Mouse (Mus musculus) spleen, postnatal 4 days (tissue): Measurements from ENCODE around the gene Pten.

Experiments
- DNase-seq, 2 experiments: peaks; one replicate each; pipeline ENCODE4 v3.0.0; 2022; ENCODE audit warnings: low spot score in 2 of 2

The Pten gene

DNA sequence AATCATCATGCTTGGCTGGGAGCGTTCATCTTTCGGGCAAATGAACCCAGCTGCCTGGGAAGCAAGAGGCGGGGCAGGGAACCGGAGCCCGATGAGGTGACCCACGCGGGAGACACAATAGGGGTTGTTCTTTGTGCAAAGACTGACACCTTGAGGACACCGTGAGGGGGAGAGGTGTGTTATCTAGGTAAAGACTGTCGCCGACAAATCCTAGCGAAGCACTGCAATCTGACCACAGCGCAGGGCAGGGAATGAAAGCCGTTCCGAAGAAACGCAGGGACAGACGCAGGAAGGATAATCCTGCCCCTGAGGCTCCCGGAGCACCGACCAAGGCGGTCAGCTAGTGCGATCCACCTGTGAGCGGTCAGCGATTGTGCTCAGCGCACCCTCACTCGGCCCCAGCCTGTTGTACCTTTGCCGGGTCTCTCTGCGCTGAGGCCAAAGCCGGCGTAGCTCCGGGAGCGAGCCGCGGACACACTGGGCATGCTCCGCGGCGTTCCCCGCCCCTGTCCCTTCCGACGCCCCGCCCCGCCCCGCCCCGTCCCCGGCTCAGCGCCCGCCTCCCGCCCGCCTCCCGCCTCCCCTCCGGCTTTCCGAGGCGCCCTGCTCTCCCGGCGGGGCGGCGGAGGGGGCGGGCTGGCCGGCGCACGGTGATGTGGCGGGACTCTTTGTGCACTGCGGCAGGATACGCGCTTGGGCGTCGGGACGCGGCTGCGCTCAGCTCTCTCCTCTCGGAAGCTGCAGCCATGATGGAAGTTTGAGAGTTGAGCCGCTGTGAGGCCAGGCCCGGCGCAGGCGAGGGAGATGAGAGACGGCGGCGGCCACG lies at the start of gene Pten:
Gene Pten (plus strand): TSS at position 598 of the 826 bp plus-strand sequence.
- peak; percentile 95 to 97 for DNase-seq

DNA sequence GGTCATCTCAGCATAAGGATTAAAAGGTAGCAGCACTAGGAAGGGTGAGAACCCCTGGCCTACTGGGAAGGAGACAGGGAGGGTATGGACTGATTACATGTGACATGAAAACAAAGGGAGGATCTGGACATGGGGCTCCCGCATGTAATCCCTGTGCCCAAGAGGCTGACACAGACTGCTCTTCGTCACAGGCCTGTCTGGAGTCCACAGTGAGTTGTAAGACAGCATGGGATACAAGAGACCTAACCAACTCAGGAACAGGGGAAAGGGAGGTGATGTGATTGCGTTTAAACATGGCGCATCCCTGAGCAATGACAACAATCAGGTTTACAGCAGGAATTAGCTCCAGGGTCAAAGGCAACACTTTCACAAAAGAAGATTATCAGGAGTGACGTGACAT lies 48.3 kb upstream of the Pten start:
- DNase-seq, result no peak

DNA sequence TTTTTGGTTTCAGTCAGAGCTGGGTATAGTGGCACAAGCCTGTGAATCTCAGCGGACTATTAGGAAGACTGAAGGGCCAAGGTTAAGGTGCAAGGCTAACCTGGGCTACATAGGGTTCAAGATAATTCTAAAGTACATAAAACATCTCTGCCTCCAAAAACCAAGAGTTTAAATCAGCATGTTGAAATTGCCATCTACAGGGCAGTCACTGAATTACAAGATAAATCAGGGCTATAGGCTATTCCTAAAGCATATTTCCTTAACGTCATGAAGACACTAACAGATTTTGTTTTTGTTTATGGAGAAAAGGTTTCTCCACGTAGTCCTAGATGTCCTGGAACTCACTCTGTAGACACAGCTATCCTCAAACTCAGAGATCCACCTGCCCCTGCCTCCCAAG lies 47.0 kb upstream of the Pten start:
- no peak for DNase-seq

DNA sequence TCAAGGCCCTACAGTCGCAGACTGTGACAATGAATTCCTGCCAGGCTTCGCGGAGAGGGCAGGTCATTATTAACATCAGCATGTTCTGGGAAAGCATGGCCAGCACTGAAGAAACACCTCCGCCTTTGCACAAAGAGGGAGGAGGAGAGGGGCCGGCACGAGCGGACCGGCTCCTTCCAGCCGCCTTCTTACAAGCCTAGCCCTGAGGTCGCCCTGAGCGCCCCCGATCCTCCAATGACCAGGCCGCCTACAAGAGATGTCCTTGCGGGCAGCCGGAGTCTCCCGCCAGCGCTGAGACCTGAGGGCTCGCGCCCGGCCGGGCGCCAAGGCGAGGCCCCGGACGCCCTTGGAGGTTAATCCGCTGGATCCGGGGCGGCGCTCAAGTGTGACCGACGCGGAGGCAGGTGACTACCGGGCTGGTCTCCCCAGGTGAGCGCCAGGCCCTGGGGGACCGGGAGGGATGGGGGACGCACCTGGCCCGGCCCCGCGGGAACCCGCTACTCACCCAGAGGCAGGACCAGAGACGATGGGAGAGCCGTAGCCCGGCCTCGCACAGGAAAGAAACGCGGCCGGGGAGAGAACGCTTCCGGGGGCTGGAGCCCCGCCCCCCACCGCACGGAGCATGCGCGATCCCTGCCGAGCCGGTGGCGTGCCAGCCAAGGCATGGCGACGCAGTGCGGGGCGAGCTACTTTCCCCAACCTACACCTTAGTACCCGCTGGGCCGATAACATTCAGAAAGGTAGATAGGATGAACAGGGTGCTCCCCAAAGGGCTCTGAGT lies 45.3 kb upstream of the Pten start:
- peak; percentile 90 to 97 for DNase-seq

DNA sequence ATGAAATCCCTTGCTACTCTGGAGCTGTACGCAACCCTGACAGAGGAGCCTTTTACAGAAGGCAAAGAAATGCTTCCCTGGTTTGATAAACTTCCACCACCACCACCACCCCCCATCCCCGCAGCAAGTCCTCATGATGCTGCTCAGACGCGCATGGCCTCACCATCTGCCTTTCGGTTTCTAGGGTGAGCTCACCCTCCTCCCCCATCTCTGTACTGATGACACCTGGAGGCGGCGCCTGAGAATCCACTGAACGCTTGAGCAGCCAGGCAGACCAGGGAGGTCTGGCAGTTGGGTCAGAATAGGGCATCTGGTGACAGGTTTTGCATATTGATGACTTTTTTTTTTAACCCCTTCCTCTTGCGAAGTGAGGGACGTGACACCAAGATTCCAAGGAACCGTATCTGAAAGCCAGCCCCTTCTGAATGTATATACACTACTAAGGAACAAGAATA lies 44.7 kb upstream of the Pten start:
- DNase-seq, result peak; percentile 77 to 85

DNA sequence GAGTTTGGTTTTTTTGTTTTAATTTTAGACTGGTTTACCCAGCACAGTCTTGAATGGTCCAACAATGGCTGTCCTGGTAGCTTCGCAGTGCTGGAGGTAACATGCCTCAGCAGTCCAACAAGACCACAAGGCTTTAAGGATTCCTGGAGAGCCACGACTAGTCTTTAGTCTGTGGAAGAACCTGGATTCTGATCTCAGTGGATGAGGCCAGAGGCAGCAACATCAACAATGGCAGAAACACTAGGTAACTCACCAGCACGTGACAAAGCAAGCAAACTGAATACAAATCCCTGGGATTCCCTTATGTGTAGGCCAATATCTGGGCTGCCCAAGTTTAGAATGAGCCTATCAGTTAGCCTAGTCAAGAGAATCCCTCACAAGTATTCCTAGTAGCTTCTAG lies 43.8 kb upstream of the Pten start:
- no peak for DNase-seq

DNA sequence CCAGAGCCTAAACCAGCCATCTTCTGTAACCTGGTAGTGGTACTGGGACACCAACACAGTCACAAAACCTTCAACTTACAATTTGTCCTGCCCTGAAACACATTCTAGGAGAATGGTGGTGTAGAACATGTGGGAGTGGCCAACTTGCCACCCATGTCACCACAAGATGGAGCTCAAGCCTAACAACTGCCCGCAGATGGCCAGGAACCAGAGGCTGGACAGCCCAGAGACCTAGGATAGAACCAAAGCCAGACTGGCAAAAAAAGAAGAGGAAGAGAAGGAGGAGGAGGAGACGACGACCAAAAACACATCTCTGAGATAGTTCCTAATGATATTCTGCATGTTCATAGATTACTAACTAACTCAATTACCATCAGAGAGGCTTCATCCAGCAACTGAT lies 42.1 kb upstream of the Pten start:
- DNase-seq, result peak; percentile 64 to 81

DNA sequence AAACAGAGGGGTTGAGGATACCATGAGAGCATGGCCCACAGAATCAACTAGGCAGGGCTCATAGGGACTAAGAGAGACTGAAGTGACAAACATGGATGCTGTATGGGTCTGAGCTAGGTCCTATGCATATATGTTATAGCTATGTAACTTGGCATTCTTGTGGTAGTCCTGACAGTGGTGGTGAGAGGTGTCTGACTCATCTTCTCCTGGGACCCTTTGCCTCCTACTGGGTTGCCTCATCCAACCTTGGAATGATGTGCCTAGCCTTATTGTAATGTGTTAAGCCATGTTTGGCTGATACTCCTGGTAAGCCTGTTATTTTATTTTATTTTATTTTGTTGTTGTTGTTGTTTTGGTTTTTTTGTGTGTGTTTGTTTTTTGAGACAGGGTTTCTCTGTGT lies 41.6 kb upstream of the Pten start:
- no peak for DNase-seq

DNA sequence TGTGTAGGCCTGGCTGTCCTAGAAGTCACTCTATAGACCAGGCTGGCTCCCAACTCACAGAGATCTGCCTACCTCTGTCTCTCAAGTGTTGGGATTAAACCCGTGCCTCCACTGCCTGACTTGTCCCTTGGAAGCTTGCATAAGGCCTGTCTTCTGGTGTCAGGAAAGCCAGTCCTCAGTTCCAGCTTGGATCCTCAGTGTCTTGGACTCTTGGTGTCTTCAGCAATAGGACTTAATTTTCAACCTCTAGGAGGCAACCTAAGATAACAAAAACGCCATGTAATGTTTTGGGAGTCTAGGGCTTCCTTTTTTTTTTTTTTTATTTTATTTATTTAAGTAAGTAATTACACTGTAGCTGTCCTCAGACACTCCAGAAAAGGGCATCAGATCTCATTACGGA lies 39.7 kb upstream of the Pten start:
- DNase-seq, result no peak

DNA sequence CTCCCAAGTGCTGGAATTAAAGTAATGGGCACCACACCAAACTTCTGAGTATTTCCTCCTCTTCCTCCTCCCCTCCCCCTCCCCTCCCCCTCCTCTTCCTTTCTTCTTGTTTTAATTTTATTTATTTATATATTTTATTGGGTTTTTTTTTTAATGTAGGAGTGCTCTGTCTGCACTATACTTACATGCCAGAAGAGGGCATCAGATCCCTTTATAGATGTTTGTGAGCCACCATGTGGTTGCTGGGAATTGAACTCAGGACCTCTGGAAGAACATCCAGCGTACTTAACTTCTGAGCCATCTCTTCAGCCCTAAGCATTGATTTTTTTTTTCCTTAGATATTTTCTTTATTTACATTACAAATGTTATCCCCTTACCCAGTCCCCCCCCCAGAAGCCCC lies 37.0 kb upstream of the Pten start:
- no peak for DNase-seq

DNA sequence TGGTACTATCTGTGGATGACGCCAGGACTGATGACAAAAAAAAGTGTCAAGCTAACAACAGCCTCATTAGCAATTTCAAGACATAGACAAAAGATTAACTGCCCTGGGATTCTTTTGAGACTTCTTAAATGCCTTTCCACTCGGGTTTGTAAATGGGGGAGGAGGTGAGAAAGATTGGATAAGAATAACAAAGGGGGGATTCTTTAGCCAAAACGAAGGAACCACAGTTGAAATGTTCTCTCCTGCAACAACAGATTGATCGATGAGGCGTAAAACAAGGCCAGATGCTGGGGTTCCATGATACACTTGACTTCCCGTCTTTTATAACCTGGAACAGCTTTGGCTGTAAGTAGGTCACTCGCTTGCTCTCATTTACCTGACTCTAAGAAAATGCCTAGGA lies 33.5 kb upstream of the Pten start:
- DNase-seq, result no peak

DNA sequence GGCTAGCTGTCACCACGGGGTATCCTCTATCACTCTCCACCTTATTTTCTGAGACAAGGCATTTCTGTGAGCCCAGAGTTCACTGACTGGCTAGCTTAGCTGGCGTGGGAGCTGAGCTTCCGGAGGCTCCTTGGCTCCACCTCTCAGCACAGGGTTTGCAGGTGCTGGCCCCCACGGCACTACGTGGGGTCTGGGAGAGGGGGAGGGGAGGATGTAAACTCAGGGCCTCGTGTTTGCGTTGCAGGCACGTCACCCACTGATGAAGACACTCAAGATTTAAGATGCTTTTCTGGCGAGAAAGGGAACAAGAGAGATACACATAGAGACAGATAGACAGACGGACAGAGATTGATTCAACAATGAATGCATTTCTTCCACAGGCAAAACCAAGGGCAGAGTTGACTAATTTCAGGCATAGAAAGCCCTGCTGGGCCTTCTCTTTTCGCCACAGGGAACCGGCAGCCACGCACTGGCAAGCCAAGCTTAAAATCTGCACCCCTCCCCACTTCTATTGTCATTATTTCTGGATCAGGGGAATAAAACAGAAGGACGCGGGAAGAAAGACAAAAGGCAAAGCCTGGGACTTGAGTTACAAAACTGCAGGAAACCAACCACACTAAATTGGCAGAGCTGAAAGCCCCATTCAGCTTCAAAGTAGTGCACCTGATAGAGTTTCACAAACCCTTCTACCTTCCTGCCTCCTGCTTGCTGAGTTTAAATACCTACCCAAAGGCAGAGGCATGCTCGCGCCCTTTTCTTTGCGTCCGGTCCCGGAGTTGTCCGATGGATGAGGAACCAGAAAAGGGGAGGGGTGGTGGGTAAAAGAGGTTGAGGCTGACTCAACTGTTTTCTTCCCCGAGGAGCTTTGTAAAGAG lies 30.6 kb upstream of the Pten start:
- DNase-seq, result no peak

DNA sequence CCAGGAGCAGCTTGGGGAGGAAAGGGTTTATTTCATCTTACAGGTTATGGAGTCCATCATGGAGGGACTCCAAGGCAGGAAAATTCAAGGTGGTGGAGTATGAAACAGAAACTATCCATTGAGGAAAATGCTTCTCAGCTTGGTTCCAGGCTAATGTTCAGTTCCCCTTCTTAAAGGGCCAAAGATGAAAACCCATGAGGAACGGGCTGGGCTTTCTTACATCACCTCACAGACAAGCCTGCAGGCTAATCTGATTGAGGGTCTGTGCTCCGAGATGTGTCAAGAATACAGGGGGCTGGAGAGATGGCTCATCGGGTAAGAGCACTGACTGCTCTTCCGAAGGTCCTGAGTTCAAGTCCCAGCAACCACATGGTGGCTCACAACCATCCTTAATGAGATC lies 27.5 kb upstream of the Pten start:
- DNase-seq, result no peak

DNA sequence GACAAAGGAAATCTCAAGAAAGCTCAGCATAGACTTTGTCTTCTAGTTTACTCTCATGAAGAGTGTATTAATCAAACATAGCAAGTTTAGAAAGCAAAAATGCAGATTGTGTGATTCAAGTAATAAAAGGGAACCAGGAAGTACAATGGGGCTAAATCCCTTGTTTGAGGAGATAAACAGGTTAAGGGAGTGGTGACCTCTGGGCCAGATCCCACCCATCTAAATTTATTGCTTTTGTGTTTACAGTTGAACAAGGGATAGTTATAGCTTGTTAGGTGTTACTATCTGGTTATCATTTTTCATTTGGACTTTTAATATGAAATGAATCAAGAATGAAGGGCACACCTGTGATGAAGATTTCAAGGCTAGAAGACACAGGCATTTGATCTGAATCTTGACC lies 24.4 kb upstream of the Pten start:
- no peak for DNase-seq

DNA sequence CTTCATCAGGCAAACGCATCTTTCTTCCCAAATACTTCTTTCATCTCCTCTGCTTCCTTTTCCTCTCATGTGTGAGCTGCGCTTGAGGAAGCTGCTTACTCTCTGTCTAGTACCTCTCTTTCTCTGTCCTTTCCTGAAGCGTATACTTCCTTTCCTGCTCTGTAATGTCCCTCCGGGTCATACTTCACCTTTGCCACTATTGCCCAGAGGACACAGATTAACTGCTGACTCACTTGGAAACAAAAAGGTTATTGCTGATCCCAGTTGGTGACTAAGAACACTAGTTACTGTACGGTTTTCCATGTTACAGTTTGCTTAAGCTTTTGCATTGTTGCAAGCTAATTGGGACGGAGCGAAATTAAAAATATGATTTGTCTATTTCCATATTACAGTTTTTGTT lies 19.5 kb upstream of the Pten start:
- DNase-seq, result no peak

DNA sequence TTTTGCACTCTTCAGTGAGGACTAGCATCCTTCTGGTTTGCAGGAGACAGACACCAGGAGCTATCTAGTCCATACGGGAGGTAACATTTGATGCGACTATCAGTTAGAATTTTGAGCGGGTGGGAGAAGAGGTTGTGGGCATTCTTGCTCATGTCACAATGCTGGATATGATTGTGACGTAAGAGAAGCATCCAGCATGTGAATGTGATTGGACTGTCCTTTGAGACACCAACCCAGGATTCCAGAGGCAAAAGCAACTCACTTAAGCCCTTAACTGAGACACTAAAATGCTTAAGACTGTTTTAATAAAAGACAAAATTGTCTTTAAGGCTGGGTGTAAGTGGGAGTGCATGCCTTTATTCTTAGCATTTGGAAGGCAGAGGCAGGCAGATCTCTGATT lies 17.6 kb upstream of the Pten start, which contains the start of gene Atad1:
Gene Atad1 (minus strand): TSS at position 101 of the 400 bp plus-strand sequence.
- no peak for DNase-seq

DNA sequence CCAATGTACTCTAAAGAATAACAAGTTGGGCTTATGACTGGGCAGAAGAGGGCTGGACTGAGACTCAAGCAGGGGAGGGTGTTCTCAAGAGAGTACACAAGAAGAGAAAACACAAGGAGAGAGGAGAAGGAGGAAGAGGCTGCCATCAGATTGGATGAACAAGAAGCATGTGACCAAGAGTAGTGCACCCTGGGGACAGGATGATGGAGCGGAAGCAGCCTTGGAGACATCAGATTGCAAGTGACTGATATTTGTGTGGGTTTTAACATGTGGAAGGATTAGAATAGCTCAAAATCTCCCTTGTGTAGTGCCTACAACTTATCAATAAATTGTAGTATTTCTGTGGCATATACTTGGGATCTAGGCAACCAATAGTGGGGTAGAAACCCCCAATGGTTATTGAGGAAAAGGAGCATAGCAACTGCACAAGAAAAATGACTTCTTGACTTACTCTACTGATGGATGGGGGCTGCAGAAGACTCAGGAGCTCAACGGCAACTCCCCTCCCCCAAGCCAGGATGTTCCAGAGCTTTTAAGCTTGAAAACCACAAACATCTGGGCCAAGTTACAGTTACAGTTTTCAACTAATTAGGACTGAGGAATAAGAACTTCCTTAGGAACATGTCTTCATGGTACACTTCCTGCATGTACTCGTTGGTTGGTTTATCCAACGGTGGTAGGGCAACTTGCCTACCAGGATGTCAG lies 16.5 kb upstream of the Pten start:
- DNase-seq, result no peak

DNA sequence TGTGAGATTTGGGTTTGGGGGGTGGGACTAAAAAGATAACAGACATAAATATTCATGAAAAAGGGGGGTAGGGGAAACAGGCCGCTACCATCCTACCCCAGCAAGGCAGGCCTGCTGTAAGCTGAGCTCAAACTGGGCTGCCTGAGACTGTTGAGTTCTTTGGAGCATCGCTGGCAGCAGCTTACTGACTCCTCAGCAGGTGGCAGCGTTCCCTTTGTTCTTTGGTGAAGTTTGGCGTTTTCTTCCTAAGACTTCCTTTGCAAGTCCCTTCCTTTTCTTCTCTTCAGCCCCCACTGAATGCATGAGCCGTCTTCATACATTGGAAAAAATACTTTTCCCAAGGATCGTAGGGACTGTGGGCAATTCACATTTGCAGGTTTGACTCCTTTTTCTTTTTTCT lies 7.9 kb upstream of the Pten start:
- DNase-seq, result peak in 1 of 2 experiments; percentile 19

DNA sequence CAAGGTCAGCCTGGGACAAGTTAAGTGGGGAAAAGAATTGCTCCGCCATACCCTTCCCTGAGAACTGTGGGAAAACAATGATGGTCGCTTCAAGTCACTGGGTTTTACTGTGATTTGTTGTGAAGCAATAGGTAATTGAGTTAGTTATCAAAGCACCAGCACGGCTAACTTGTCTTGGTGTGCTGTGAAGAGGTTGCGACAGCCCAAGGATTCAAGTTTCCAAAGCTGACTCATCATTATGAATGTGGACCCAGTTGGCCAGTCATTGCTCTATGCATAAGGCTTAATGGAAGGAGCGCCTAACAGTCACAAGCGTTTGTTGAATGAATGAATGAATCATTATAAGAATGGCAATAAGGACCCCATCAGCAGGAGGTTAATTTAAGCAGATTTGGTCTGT lies 4.9 kb upstream of the Pten start:
- no peak for DNase-seq

DNA sequence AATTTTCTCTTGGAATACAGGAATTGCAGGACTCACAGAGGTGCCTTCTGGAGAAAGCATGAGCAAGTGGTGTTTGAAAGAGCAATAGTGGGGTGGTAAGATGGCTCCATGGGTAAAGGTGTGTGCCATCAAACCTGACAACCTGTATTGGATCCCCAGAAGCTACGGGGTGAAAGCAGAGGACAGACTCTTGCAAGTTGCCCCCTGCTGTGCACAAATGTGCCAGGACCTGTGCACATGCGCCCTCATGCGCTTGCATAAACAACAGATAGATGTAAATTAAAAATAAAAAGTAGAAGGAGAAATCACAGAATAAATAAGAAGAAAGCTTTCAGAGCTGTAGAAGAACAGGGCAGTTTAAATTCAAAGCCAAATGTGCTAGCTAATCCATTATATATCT lies 3.9 kb upstream of the Pten start:
- DNase-seq, result no peak
